Mouse (Mus musculus) liver, embryonic 11.5 days (tissue): ENCODE data around the gene Pbp2. TPM values are rescaled to one million over a fixed set of nuclear protein-coding genes. Genes with fewer than 3 reads are reported as not detected.

Experiments used
- ATAC-seq: fragments of 200-750 bp; cut with Nextera tagmentation; replicated peaks from 2 replicates; pipeline ENCODE4 v1.8.0; 2017; ENCODE audit warnings: moderate number of reproducible peaks, mild to moderate bottlenecking, moderate TSS enrichment, moderate library complexity; ENCODE audit not compliant: low FRiP score
- DNase-seq: peaks from one replicate; pipeline ENCODE4 v3.0.0-alpha.2; 2017; ENCODE audit warnings: low spot score
- H3K27ac ChIP-seq: fragments of 300-500 bp; sonication (generic); 2 replicates; pipeline ENCODE4 v1.5.1; 2014; ENCODE audit warnings: mild to moderate bottlenecking, low read depth, low read length, control low read depth
- H3K27me3 ChIP-seq: fragments of 300-500 bp; sonication (generic); replicated peaks from 2 replicates; pipeline ENCODE4 v1.6.1; 2014; ENCODE audit warnings: low read length, mixed read lengths; ENCODE audit not compliant: control insufficient read depth, insufficient read depth
- H3K36me3 ChIP-seq: fragments of 300-500 bp; sonication (generic); 2 replicates; pipeline ENCODE4 v1.6.1; 2014; ENCODE audit warnings: mild to moderate bottlenecking, low read length, moderate library complexity, mixed read lengths; ENCODE audit not compliant: control insufficient read depth, insufficient read depth
- H3K4me1 ChIP-seq: fragments of 300-500 bp; sonication (generic); replicated peaks from 2 replicates; pipeline ENCODE4 v1.6.1; 2014; ENCODE audit warnings: low read length, mixed read lengths; ENCODE audit not compliant: control insufficient read depth, insufficient read depth
- H3K4me2 ChIP-seq: fragments of 300-500 bp; sonication (generic); 2 replicates; pipeline ENCODE4 v1.6.1; 2014; ENCODE audit warnings: mild to moderate bottlenecking, control low read depth, moderate library complexity
- H3K4me3 ChIP-seq: fragments of 300-500 bp; sonication (generic); 2 replicates; pipeline ENCODE4 v1.5.1; 2014; ENCODE audit warnings: low read depth, low read length, control low read depth
- H3K9ac ChIP-seq: fragments of 300-500 bp; sonication (generic); 2 replicates; pipeline ENCODE4 v1.6.1; 2014; ENCODE audit warnings: low read depth, low read length, control low read depth
- H3K9me3 ChIP-seq: fragments of 300-500 bp; sonication (generic); 2 replicates; pipeline ENCODE4 v1.6.1; 2016; ENCODE audit warnings: low read length, inconsistent platforms, mixed read lengths; ENCODE audit not compliant: control insufficient read depth
- WGBS: fragments of 180-500 bp; shearing (Covaris S2); extraction: QIAGEN DNeasy Blood & Tissue Kit; methylation state at CpG from one replicate; pipeline ENCODE4 v1.1.7; 2014; 5-methylcytosine and 5-hydroxymethylcytosine counted together
- polyA plus RNA-seq: library from polyadenylated mRNA; unstranded; fragments of >200 nt; fragmentation: Nextera tagmentation; extraction: Ambion mirVana; gene quantifications from 2 replicates; pipeline ENCODE4 v1.2.1, GENCODE M21; 2014

The Pbp2 gene
- polyA plus RNA-seq, 1 experiment from 2014 or later, result not detected

DNA sequence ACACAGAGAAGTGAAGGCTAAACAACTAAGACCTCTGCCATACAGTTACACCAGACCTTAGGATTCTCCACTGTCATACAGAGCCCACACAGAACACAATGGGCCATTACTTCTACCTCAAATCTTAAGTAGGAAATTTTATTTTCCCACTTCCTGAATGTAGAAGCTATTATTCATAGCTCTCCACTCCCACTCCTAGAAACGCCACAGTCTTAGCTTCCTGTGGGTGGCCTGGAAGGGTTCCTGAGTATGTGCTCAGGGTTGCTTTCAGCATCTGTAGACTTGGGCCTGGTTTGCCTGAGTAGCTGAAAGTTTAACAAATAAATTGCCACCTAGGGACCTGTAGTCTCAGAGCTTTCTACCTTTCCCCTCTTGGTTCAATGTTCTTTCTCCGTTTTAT, 5.9 kb upstream of the Pbp2 start:
- no peak for ATAC-seq
- Histone ChIP-seq H3K4me1 (no peaks in the 10 kb centered on the region), H3K9me3 (no peaks in the 10 kb centered on the region), H3K27ac (no peak overlapping the region), H3K27me3 (no peaks in the 10 kb centered on the region), H3K4me3 (no peak overlapping the region), H3K9ac (no peak overlapping the region), H3K4me2 (no peak overlapping the region), H3K36me3 (no peaks in the 10 kb centered on the region)
- no peak for DNase-seq
- WGBS, result 67% methylated on average over 2 of the region's 2 CpGs

DNA sequence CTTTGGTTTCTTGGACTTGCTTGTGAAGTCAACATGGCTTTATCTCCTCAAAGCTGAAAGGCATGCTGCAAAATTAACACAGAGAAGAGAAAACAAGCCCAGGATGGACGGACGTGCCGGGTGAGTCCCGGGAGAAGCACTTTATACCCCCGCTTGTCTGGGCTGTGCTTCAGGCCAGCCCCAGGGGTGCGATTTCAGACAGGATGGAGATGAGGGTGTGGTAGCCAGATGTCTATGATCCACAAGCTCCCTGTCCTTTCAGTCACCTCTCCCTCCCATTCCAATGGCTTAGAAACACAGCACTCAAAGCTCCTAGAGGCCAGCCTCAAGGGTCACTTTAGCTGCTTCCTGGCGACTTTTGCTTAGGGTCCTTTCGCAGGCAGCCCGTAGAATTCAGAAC, 3.8 kb upstream of the Pbp2 start:
- DNase-seq, result no peak

DNA sequence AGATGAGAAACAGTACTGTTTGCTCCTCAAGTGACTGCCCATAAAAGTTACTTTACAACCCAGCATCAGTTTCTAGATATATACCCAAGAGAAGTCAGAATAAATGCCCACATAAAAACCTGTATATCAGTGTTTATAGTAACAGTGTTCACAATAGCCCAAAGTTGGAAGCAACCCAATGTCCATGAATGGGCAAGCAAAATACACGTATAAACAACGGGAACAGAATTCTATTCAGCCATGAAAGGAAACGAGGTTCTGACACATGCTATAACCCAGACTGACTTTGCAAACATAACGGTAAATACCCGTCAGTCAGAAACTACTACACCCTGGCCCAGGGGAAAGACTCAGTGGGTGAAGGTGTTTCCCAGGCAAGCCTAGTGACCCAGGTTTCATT, 1.8 kb upstream of the Pbp2 start:
- Histone ChIP-seq H3K27me3 (no peaks in the 10 kb centered on the region), H3K9me3 (no peaks in the 10 kb centered on the region), H3K4me2 (no peak overlapping the region), H3K36me3 (no peaks in the 10 kb centered on the region), H3K9ac (no peak overlapping the region), H3K4me1 (no peaks in the 10 kb centered on the region), H3K4me3 (no peak overlapping the region), H3K27ac (no peak overlapping the region)
- ATAC-seq, result no peak
- 82% methylated on average over 5 of the region's 5 CpGs for WGBS
- DNase-seq, result no peak

More for the DNA sequence above, 3.8 kb upstream of the Pbp2 start:
- no peak overlapping the region for H3K9ac ChIP-seq
- H3K4me3 ChIP-seq, result no peak overlapping the region
- H3K27ac ChIP-seq, result no peak overlapping the region
- no peaks in the 10 kb centered on the region for H3K36me3 ChIP-seq
- H3K4me2 ChIP-seq, result no peak overlapping the region
- ATAC-seq, result no peak
- H3K4me1 ChIP-seq, result no peaks in the 10 kb centered on the region
- no peaks in the 10 kb centered on the region for H3K27me3 ChIP-seq
- 82% methylated on average over 9 of the region's 9 CpGs for WGBS
- no peaks in the 10 kb centered on the region for H3K9me3 ChIP-seq

DNA sequence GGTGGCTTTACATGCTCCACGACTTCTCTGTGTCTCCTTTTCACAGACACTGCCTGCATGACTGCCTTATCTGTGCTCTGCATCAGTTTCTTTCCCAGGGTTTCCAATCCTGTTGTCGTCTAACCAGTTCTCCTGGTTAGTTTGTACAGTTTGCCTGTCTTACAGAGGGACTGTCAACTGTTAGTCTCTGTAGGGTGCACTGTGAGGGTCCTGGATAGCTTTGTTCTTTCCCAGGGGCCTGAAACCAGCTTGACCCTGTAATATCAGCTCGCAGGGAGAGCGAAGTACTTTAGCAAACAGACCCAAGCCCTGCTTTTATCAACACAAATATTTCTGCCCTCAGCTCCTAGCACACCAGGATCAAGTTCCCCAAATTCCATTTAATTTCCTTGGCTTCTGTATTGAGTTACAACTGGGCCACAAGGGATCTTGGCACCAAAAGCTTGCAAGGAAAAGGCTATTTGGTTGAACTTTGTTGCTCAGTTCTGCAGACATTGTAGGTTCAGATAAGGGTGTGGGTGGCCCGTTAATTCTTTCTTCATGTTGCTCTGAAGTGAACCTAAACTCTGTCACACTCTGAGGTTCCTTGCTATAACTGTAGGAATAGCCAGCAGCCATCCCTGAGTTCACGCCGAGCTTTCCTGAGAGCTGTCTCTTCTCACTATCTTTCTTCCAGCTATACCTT, 5.5 kb downstream of the Pbp2 start:
- Histone ChIP-seq H3K9ac (no peak overlapping the region), H3K27me3 (no peaks in the 10 kb centered on the region), H3K4me1 (no peaks in the 10 kb centered on the region; the same call in 1 of the 2 replicates), H3K4me3 (no peak overlapping the region), H3K9me3 (no peaks in the 10 kb centered on the region), H3K4me2 (no peak overlapping the region), H3K27ac (no peak overlapping the region), H3K36me3 (no peaks in the 10 kb centered on the region)
- ATAC-seq (no peak), DNase-seq (no peak)
- WGBS, result 54% methylated on average over 7 of the region's 7 CpGs

DNA sequence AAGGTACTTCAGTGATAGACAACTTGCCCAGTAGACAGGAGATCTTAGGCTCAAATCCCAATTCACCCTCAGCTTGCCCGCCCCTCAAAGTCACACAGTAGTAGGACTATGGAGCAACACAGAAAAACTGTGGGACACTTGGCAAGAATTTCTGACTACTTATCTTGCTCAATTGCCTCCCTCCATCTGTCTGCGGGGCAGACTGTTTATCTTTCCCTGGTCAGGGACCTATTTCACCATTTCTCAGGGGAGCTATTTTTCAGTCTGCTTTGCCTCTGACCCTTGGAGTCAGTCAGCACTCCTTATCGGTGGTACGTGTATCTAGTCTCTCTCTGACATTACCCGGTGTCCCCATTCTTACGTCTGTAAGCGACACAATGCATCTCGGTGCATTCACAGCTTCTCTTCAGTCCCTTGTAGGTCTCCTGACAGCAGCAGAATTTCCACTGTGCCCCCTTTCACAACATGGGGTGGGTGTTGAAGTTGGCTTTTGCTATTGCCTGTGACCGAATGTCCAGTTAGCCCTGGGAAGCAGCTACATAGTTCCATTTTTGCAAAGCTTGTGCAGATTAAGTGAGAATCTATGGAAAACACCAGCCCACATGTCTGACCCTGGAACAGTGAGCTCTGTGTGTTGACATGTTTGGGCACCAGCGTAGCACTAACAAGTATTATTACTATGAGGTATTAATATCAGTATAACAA, 7.6 kb downstream of the Pbp2 start:
- Histone ChIP-seq H3K27ac (no peak overlapping the region), H3K4me2 (no peak overlapping the region), H3K9me3 (no peaks in the 10 kb centered on the region), H3K36me3 (no peaks in the 10 kb centered on the region), H3K27me3 (no peaks in the 10 kb centered on the region), H3K4me1 (no peaks in the 10 kb centered on the region; the same call in 1 of the 2 replicates), H3K9ac (no peak overlapping the region), H3K4me3 (no peak overlapping the region)
- WGBS, result 59% methylated on average over 10 of the region's 10 CpGs
- DNase-seq (no peak), ATAC-seq (no peak; the same call in 1 of the 2 replicates)

DNA sequence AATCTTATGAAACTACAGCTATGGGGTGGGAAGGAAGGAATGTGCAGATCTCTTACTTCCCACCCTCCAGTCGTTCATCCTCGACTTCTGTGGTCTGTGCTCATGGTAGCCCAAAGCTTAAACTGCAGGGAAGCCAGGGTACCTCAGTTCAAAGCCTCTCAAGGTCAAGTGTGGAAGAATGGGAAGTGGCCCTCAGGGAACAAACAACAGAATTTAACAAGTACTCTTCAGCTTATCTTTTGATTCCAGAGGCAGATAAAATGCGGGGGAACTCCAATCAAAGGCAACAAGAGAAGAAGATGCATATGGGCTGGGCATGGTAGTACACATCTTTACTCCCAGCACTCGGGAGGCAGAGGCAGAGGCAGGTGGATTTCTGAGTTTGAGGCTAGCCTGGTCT, 9.7 kb downstream of the Pbp2 start:
- ATAC-seq (no peak), DNase-seq (no peak)
- H3K4me2 ChIP-seq, result no peak overlapping the region
- H3K27ac ChIP-seq, result no peak overlapping the region
- H3K4me1 ChIP-seq, result no peaks in the 10 kb centered on the region; the same call in 1 of the 2 replicates
- no peaks in the 10 kb centered on the region for H3K9me3 ChIP-seq
- 56% methylated on average over 4 of the region's 4 CpGs for WGBS
- H3K27me3 ChIP-seq, result no peaks in the 10 kb centered on the region
- H3K9ac ChIP-seq, result no peak overlapping the region
- H3K4me3 ChIP-seq, result no peak overlapping the region
- H3K36me3 ChIP-seq, result no peaks in the 10 kb centered on the region

DNA sequence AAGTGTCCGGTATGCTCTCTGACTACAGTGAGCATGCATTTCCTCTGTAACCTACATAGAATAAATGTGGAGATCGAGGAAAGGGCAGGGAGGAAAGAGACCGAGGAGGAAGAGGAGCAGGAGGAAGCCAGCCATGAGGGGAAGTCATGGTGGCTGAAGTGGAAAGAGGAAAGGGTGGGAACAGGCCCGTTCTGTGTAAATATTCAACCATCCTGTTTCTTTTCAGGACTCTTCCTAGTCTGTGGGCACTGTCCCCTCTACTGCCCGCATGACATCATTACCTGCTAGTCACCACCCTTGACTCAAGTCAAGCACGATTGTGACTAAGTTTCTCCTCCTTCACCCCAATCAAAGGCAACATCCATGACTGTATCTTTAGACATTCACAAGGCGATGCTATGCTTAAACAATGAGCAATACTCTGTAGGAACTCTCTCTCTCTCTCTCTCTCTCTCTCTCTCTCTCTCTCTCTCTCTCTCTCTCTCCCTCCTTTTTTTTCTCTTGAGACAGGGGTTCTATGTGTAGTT, 11.1 kb downstream of the Pbp2 start:
- no peaks in the 10 kb centered on the region for H3K9me3 ChIP-seq
- WGBS, result 73% methylated on average over 7 of the region's 7 CpGs
- no peak overlapping the region for H3K4me2 ChIP-seq
- H3K36me3 ChIP-seq, result no peaks in the 10 kb centered on the region
- no peak overlapping the region for H3K27ac ChIP-seq
- H3K4me1 ChIP-seq, result no peaks in the 10 kb centered on the region
- H3K27me3 ChIP-seq, result no peaks in the 10 kb centered on the region
- ATAC-seq (no peak), DNase-seq (no peak)
- H3K4me3 ChIP-seq, result no peak overlapping the region
- H3K9ac ChIP-seq, result no peak overlapping the region

DNA sequence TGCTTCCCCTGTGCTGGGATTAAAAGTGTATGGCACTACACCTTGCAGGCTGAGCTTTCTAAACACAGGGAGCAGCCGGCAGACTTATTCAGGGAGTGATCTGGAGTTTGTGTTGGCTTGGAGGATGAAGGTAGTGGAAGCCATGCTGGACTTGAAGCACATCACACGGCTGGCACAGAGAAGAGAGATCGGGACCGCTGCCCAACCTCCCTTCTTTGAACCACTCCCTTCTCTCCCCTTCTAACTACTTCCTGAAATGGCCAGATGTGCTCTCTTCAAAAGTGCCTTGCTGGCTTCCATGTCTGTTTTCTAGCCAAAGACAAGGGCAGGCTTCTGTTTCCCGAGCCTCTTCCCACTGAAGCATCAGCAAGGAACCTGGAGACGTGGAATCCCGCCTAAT, 12.6 kb downstream of the Pbp2 start:
- no peaks in the 10 kb centered on the region for H3K36me3 ChIP-seq
- 76% methylated on average over 7 of the region's 7 CpGs for WGBS
- no peak overlapping the region for H3K4me3 ChIP-seq
- DNase-seq (no peak), ATAC-seq (no peak)
- no peaks in the 10 kb centered on the region for H3K4me1 ChIP-seq
- no peaks in the 10 kb centered on the region for H3K9me3 ChIP-seq
- no peak overlapping the region for H3K9ac ChIP-seq
- H3K27ac ChIP-seq, result no peak overlapping the region
- no peaks in the 10 kb centered on the region for H3K27me3 ChIP-seq
- no peak overlapping the region for H3K4me2 ChIP-seq

DNA sequence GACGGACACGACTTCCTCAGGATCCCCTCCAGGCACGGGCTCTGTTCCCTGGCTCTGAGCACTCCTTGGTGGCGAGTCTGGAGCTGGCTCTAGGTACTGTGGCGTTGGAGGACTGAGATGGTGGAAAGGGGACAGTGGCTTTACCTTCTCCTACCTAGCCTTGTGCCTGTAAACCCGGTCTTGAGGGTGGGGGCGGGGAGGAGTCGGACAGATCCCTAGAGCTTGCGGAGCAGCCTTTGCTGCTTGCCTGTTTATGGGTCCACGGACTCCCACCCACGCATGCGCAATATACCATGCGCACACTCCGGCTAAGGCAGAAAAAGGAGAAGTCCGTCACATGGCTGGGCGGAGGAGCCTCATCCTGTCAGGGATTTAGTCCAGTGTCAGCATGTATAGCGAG, 13.9 kb downstream of the Pbp2 start:
- Histone ChIP-seq H3K4me1 (no peaks in the 10 kb centered on the region), H3K4me2 (no peak overlapping the region), H3K4me3 (no peak overlapping the region), H3K27me3 (no peaks in the 10 kb centered on the region), H3K9ac (no peak overlapping the region), H3K27ac (no peak overlapping the region), H3K9me3 (no peaks in the 10 kb centered on the region), H3K36me3 (no peaks in the 10 kb centered on the region)
- DNase-seq, result no peak
- no peak for ATAC-seq
- 60% methylated on average over 17 of the region's 17 CpGs for WGBS
